Mouse (Mus musculus): ENCODE measurements around the gene Tmsb4x. TPM values are rescaled to one million over a fixed set of nuclear protein-coding genes. Genes with fewer than 3 reads are reported as not detected.
A peak's percentile ranks its signal among the peaks of the same experiment; 100 is the strongest.

The Tmsb4x gene
- polyA plus RNA-seq (2015; fragmentation: Nextera tagmentation; extraction: Ambion mirVana): 2,673 and 2,803 TPM in 2 replicates

DNA sequence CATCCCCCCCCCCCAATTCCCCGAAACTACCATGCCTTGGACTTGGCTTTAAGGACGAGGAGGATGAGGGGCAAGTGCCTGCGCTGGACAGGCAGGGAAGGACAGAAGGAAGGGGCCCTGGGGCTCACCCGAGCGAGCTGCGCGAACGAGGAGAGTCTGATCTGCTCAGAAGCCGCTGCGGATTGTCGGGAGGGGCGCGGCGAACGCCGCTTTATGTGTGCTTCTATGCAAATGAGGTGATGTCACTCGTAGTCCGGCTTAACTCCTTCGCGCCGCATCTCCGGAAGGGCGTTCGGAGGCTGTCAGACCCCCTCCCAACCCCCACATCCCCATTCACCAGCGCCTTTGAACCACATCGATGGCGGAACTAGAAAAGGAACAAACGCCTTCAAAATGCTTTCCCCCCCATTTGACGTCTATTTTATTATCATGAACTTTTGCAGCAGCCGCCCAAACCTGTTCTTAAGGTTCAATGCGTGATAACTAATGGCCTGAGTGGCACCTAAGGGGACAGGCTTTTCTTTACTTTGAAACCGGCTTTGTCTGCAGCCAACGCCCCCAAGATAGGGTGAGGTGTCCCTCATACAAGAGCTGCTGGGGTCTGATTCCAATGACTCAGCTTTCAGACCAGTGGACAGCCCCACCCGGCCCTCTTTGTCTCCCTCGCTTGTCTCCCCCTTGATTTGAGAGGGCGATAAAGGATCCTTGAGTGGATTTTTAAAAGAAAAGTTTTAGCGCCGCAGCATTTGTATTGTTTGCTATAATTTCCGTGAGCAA lies at the start of gene Tmsb4x:
Gene Tmsb4x (minus strand): TSS at position 338 of the 777 bp plus-strand sequence.
- Histone ChIP-seq H3K4me1 (no peaks in the 10 kb centered on the region), H3K9ac (peak within 1 kb of the TSS; percentile 51), H3K9me3 (no peaks in the 10 kb centered on the region)

DNA sequence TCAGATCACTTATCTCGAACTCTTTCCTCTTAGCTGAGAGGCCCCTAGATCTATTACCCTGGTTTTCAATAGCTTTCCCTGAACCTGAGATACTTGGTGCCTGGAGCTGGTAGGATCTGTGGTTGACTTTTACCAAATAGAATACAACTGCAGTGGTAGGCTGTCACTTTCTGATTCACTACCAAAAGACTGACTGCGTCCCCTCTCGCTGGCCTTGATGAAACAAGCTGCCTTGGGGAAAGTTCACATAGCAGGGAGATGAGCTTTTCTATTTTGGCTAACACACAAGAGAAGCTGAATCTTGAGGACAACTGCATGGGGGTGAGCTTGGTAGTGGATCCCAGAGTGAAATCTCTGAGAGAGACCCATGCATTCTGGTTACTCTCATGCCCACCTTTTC lies 32.6 kb upstream of the Tmsb4x start:
- Histone ChIP-seq H3K4me3 (no peak overlapping the region), H3K27me3 (peaks cover 14% of the 10 kb centered on the region; the same call in 1 of the 2 replicates), H3K36me3 (no peaks in the 10 kb centered on the region), H3K9ac (no peak overlapping the region), H3K4me1 (no peaks in the 10 kb centered on the region), H3K4me2 (no peak overlapping the region), H3K27ac (no peak overlapping the region), H3K9me3 (no peaks in the 10 kb centered on the region)
- no peak for ATAC-seq (ENCODE audit: insufficient number of reproducible peaks, low FRiP score, low TSS enrichment, low read depth)
- WGBS: 86% methylated on average over 3 of the region's 3 CpGs

More for the DNA sequence above, at the start of gene Tmsb4x:
- H3K27me3 ChIP-seq: peaks cover 19% of the 10 kb centered on the region; the same call in 1 of the 2 replicates
- 20% methylated on average over 39 of the region's 39 CpGs for WGBS
- H3K4me2 ChIP-seq: peak within 1 kb of the TSS; percentile 49
- H3K36me3 ChIP-seq: no peaks in the 10 kb centered on the region
- H3K27ac ChIP-seq: peak within 1 kb of the TSS; percentile 82
- peak within 1 kb of the TSS; percentile 50 for H3K4me3 ChIP-seq
- 0 out of 2 replicates have a peak, but pooled peaks have one; percentile 70 for ATAC-seq (ENCODE audit: insufficient number of reproducible peaks, low FRiP score, low TSS enrichment, low read depth)

DNA sequence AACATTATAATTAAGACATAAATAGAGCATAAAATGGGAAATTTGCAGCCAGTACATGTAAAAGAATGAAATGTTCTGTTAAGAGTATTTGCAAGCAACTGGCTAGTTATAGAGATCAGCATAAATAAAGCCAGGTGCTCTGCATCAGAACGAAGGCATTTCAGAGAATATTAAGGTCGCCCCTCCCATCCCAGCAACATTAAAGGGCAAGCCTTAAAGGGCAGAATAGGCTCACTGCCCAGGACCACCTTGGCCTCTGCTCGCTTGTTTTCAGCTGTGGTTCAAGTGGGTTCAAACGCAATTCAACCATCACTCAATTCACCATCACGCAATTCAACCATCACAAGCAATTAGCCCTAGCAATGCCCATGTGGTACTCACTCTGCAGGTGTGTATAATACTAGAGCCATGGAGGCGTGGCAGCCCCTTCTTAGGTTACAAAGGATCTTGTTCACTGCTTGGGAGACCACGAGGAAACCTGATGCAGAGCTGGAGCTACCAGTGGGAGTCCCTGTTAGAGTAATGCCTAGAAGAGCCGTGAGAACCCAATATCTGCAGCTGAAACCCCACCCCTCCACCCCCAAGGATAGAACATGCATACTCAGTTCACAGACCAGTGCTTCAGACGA lies 30.3 kb upstream of the Tmsb4x start:
- H3K27me3 ChIP-seq: peaks cover 17% of the 10 kb centered on the region; the same call in 1 of the 2 replicates
- no peaks in the 10 kb centered on the region for H3K4me1 ChIP-seq

DNA sequence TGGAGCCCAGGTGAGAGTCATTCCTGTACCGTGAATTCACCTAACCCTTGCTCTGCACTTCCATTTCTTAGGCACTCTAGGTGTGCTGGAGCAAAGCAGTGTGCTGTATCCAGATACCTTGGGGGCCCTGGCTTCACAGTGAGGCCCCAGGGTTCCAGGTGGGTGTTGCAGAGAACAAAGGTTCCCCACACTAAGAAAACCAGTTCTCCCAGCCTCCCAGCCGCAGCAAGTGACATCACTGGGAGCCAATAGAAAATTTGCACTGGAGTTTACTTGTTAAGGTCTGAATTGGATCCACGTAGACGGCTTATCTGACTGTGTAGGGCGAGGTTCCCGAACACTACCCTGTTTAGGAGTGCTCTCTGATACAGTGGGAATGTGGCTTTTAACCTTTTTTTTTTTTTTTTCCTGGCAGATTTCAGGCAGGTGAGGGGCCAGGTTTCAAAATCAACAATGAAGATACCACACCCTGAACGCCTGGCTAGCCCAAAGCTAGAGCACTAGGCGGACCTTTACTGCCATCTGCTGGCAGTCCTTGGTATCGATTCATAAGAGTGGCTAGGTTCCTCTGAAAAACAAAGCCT lies 24.1 kb upstream of the Tmsb4x start:
- 0 out of 2 replicates have a peak, but pooled peaks cover 14% of the 10 kb centered on the region for H3K27me3 ChIP-seq
- H3K4me1 ChIP-seq: no peaks in the 10 kb centered on the region
- peak overlapping the region; percentile 33; the same call in 1 of the 2 replicates for H3K27ac ChIP-seq
- no peaks in the 10 kb centered on the region for H3K36me3 ChIP-seq
- H3K4me3 ChIP-seq: no peak overlapping the region
- 27% methylated on average over 9 of the region's 9 CpGs for WGBS
- H3K9ac ChIP-seq: no peak overlapping the region
- H3K9me3 ChIP-seq: no peaks in the 10 kb centered on the region
- H3K4me2 ChIP-seq: no peak overlapping the region
- ATAC-seq (ENCODE audit: insufficient number of reproducible peaks, low FRiP score, low TSS enrichment, low read depth): no peak; the same call in 1 of the 2 replicates

More for the DNA sequence above, 30.3 kb upstream of the Tmsb4x start:
- H3K4me2 ChIP-seq: no peak overlapping the region
- ATAC-seq (ENCODE audit: insufficient number of reproducible peaks, low FRiP score, low TSS enrichment, low read depth): no peak
- no peak overlapping the region for H3K4me3 ChIP-seq
- H3K9ac ChIP-seq: no peak overlapping the region
- WGBS: 42% methylated on average over 9 of the region's 9 CpGs
- no peaks in the 10 kb centered on the region for H3K9me3 ChIP-seq
- no peak overlapping the region for H3K27ac ChIP-seq
- no peaks in the 10 kb centered on the region for H3K36me3 ChIP-seq

DNA sequence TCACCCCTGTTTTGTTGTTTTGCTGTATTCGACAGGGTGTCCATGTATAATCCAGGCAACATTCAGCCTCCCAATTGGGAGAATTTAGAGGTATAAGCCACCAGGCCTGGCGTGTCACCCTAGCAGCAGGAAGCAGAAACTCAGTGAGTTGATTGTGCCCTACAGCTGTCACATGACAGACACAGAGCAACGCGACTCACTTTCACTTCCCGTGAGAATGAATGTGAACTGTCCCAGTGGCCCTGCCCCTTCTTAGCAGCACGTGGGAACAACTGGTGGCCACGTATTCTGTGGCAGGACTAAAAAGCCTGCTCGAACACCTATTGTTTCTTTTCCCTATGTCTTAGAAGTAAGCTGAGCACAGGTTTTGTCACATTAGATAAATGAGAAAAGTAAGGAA lies 22.0 kb upstream of the Tmsb4x start:
- Histone ChIP-seq H3K27ac (no peak overlapping the region), H3K27me3 (0 out of 2 replicates have a peak, but pooled peaks cover 14% of the 10 kb centered on the region), H3K9me3 (no peaks in the 10 kb centered on the region), H3K4me1 (no peaks in the 10 kb centered on the region), H3K4me2 (no peak overlapping the region), H3K9ac (no peak overlapping the region), H3K4me3 (no peak overlapping the region), H3K36me3 (no peaks in the 10 kb centered on the region)
- no peak for ATAC-seq (ENCODE audit: insufficient number of reproducible peaks, low FRiP score, low TSS enrichment, low read depth)
- whole genome bisulfite sequencing: 58% methylated on average over 8 of the region's 8 CpGs

DNA sequence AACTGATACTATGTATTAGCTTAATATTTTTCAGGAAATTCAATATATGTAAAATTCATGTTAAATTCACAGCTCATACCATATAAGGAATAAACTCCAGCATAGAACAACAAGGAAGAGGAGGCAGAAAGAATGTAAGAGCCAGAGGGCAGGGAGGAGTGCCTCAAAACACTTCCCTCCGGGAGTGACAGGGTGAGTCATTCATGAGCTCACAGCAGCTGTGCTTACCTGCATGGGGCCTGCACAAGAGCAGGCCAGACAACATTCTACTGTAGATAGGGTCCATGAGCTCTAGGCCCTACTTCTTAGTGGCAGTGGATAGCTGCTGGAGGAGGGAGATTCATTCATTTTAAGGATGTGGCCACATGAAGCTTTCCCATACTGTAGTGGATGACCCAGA lies 20.7 kb upstream of the Tmsb4x start:
- no peak for ATAC-seq (ENCODE audit: insufficient number of reproducible peaks, low FRiP score, low TSS enrichment, low read depth)
- 75% methylated on average over 1 of the region's 1 CpGs for WGBS
- H3K27ac ChIP-seq: no peak overlapping the region

DNA sequence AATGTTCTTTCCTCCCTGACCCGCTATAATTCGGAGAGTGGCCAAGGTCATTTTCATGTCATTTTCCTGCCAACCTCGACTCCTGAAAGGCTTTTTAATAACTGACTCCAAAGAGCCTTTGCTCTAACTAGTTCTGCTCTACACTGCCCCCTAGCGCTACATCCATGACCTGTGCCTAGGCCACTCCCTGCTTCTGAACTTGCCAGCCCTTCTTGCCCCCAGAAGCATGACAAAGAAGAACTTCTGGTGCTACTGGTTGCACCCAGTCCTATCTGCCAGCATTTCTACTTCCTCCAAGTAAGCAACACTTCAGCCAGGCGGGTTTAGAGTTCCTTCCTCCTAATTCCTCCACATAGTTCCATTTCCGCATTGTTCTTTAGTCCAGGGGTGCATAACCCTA lies 20.1 kb upstream of the Tmsb4x start:
- Histone ChIP-seq H3K4me1 (no peaks in the 10 kb centered on the region), H3K9me3 (no peaks in the 10 kb centered on the region), H3K36me3 (no peaks in the 10 kb centered on the region), H3K4me2 (no peak overlapping the region), H3K9ac (no peak overlapping the region), H3K4me3 (no peak overlapping the region), H3K27ac (no peak overlapping the region), H3K27me3 (0 out of 2 replicates have a peak, but pooled peaks cover 9% of the 10 kb centered on the region)
- WGBS: 41% methylated on average over 6 of the region's 6 CpGs
- no peak for ATAC-seq (ENCODE audit: insufficient number of reproducible peaks, low FRiP score, low TSS enrichment, low read depth)

More for the DNA sequence above, 20.7 kb upstream of the Tmsb4x start:
- Histone ChIP-seq H3K36me3 (no peaks in the 10 kb centered on the region), H3K4me1 (no peaks in the 10 kb centered on the region), H3K9me3 (no peaks in the 10 kb centered on the region), H3K4me2 (no peak overlapping the region), H3K27me3 (0 out of 2 replicates have a peak, but pooled peaks cover 14% of the 10 kb centered on the region), H3K4me3 (no peak overlapping the region), H3K9ac (no peak overlapping the region)

DNA sequence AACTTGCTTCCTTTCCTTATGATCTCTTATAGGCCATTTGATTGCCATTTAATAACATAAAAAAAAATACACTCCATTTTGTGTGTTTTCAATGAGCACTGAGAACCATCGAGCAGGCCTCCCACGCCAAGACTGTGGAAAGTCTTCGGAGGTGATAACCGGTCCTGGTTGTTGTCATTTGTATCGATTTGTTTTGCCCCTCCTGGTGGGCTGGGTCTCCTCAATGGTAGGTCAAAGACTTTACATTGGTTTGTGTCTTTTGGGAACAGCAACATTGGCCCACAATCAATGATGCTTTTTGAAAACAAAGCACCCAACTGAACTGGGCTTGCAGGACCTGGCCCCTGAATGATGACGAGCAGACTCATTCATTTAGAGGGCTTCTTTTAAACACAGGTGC lies 18.6 kb upstream of the Tmsb4x start:
- Histone ChIP-seq H3K27ac (no peak overlapping the region), H3K9me3 (no peaks in the 10 kb centered on the region), H3K36me3 (no peaks in the 10 kb centered on the region), H3K27me3 (0 out of 2 replicates have a peak, but pooled peaks cover 6% of the 10 kb centered on the region), H3K9ac (no peak overlapping the region), H3K4me1 (no peaks in the 10 kb centered on the region), H3K4me3 (no peak overlapping the region), H3K4me2 (no peak overlapping the region)
- no peak for ATAC-seq (ENCODE audit: insufficient number of reproducible peaks, low FRiP score, low TSS enrichment, low read depth)
- WGBS: 88% methylated on average over 6 of the region's 6 CpGs

DNA sequence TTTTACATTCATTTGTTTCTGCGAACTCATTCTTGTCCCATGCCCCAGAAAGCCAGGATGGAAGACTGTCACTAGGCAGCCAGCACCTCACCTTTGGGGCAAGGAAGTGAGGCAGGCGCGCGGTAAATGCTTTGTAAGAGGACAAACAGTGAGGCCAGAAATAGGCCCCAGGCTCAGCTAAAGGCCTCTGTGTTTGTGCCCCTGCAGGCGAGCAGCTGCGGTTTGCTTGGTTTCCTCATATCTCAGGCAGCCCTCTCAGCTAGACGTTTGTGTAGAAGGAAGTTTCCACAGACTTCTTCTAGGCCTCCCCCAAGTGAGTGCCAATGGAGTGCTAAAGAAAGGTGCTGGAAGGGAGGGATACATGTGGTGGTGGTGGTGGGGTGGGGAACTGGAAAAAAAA lies 18.0 kb upstream of the Tmsb4x start:
- Histone ChIP-seq H3K27me3 (0 out of 2 replicates have a peak, but pooled peaks cover 3% of the 10 kb centered on the region), H3K4me3 (no peak overlapping the region)

DNA sequence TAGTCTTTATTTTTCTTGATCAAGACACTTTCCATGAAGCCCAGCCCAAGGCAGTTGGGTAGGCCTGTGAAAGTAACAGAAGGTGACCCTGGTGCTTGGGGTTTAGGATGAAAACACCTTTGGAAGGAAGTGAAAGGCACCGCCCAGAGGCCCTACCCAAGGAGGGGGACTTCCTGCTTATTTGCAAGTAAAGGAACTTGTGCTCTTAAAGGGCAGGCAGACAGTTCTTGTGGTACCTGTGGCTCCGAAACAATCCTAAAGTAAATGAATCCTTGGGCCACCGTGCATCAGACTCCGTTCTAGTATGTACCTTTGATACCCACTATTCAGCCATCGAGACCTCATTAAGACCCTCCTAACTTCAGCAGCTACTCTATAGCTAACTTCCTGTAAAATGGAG lies 17.5 kb upstream of the Tmsb4x start:
- H3K27me3 ChIP-seq: no peaks in the 10 kb centered on the region
- H3K4me2 ChIP-seq: no peak overlapping the region
- no peak overlapping the region for H3K27ac ChIP-seq
- no peaks in the 10 kb centered on the region for H3K9me3 ChIP-seq
- H3K4me3 ChIP-seq: no peak overlapping the region
- no peaks in the 10 kb centered on the region for H3K36me3 ChIP-seq
- H3K9ac ChIP-seq: no peak overlapping the region
- no peak for ATAC-seq (ENCODE audit: insufficient number of reproducible peaks, low FRiP score, low TSS enrichment, low read depth)
- WGBS: 89% methylated on average over 5 of the region's 5 CpGs
- no peaks in the 10 kb centered on the region for H3K4me1 ChIP-seq

More for the DNA sequence above, 18.0 kb upstream of the Tmsb4x start:
- Histone ChIP-seq H3K4me2 (no peak overlapping the region), H3K9ac (no peak overlapping the region), H3K27ac (no peak overlapping the region), H3K36me3 (no peaks in the 10 kb centered on the region), H3K4me1 (no peaks in the 10 kb centered on the region), H3K9me3 (no peaks in the 10 kb centered on the region)
- no peak for ATAC-seq (ENCODE audit: insufficient number of reproducible peaks, low FRiP score, low TSS enrichment, low read depth)
- WGBS: 77% methylated on average over 7 of the region's 7 CpGs

DNA sequence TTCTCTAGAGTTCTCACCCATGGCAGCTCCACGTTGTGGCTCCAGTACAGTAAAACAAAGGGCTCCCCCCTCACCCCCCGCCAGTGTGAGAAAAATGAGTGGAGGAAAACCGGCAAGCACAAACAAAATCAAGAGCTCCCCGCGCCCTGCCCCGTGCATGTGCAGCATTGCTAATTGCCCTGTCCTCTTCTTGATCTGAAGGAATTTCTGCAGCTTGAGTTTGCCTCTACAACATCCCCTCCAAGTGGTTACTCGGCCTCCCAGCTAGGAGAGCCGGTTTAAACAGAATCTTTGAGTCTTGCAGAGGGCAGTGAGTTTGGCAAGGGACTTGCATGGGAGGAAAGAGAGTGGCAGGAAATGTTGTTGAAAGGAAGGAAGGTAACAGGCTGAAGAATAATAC lies 3.6 kb upstream of the Tmsb4x start:
- Histone ChIP-seq H3K27me3 (peaks cover 17% of the 10 kb centered on the region; the same call in 1 of the 2 replicates), H3K9ac (no peak overlapping the region), H3K4me3 (no peak overlapping the region), H3K27ac (no peak overlapping the region), H3K9me3 (no peaks in the 10 kb centered on the region), H3K36me3 (no peaks in the 10 kb centered on the region), H3K4me1 (no peaks in the 10 kb centered on the region), H3K4me2 (no peak overlapping the region)
- no peak for ATAC-seq (ENCODE audit: insufficient number of reproducible peaks, low FRiP score, low TSS enrichment, low read depth)
- 24% methylated on average over 8 of the region's 8 CpGs for WGBS
